Mouse (Mus musculus) heart, embryonic 11.5 days (tissue): Measurements from ENCODE around the gene Hps3. TPM values are rescaled to one million over a fixed set of nuclear protein-coding genes. Genes with fewer than 3 reads are reported as not detected.

ENCODE experiments used
- ATAC-seq: fragments of 200-750 bp; cut with Nextera tagmentation; replicated peaks from 2 replicates; pipeline ENCODE4 v1.8.0; 2017; ENCODE audit warnings: moderate library complexity; ENCODE audit not compliant: insufficient number of reproducible peaks, low FRiP score, low TSS enrichment
- H3K27ac ChIP-seq: fragments of 300-500 bp; sonication (generic); 2 replicates; pipeline ENCODE4 v1.5.1; 2014; ENCODE audit warnings: mild to moderate bottlenecking, low read depth, low read length
- H3K27me3 ChIP-seq: fragments of 300-500 bp; sonication (generic); 2 replicates; pipeline ENCODE4 v1.6.1; 2014; ENCODE audit warnings: mild to moderate bottlenecking, low read length, mixed read lengths; ENCODE audit not compliant: control insufficient read depth, insufficient read depth
- H3K36me3 ChIP-seq: fragments of 300-500 bp; sonication (generic); 2 replicates; pipeline ENCODE4 v1.6.1; 2014; ENCODE audit warnings: mild to moderate bottlenecking, low read length, moderate library complexity, mixed read lengths; ENCODE audit not compliant: control insufficient read depth, insufficient read depth
- H3K4me1 ChIP-seq: fragments of 300-500 bp; sonication (generic); 2 replicates; pipeline ENCODE4 v1.6.1; 2014; ENCODE audit warnings: low read length; ENCODE audit not compliant: control insufficient read depth, insufficient read depth
- H3K4me2 ChIP-seq: fragments of 300-500 bp; sonication (generic); 2 replicates; pipeline ENCODE4 v1.6.1; 2014; ENCODE audit warnings: mild to moderate bottlenecking, moderate library complexity
- H3K4me3 ChIP-seq: fragments of 300-500 bp; sonication (generic); 2 replicates; pipeline ENCODE4 v1.5.1; 2014; ENCODE audit warnings: low read depth, low read length
- H3K9ac ChIP-seq: fragments of 300-500 bp; sonication (generic); 2 replicates; pipeline ENCODE4 v1.6.1; 2014; ENCODE audit warnings: mild to moderate bottlenecking, low read depth, low read length, moderate library complexity
- H3K9me3 ChIP-seq: fragments of 300-500 bp; sonication (generic); replicated peaks from 2 replicates; pipeline ENCODE4 v1.6.1; 2016; ENCODE audit warnings: low read length; ENCODE audit not compliant: control insufficient read depth
- whole genome bisulfite sequencing: fragments of 180-500 bp; shearing (Covaris S2); extraction: QIAGEN DNeasy Blood & Tissue Kit; methylation state at CpG from one replicate; pipeline ENCODE4 v1.1.7; 2014; ENCODE audit not compliant: insufficient replicate concordance; 5-methylcytosine and 5-hydroxymethylcytosine counted together
- polyA plus RNA-seq: library from polyadenylated mRNA; unstranded; fragments of >200 nt; fragmentation: Nextera tagmentation; extraction: Ambion mirVana; gene quantifications from 2 replicates; pipeline ENCODE4 v1.2.1, GENCODE M21; 2014

Gene Hps3
- polyA plus RNA-seq, 1 experiment from 2014 or later, result 10.0 TPM

DNA sequence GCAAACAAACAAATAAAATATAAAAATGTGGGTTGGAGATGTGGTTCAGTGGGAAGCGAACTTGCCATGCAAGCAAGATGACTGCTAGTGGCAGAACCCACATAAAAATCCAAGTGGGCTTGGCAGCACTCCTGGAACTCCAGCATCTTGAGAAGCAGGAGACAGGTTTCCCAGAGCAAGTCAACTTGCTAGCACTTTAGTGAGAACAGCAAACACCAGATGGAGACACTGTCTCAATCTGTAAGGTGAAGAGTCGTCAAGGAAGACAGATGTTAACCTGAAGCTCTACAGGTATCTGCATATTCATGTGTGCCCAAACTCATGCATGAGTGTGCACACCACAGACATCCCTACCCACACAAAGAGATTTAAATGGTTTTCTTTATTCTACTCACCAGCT lies 35.6 kb downstream of the Hps3 start:
- ATAC-seq, result no peak
- WGBS, result 73% methylated on average over 2 of the region's 2 CpGs
- Histone ChIP-seq H3K9me3 (no peaks in the 10 kb centered on the region), H3K36me3 (peaks cover 4% of the 10 kb centered on the region; the same call in 1 of the 2 replicates), H3K27me3 (no peaks in the 10 kb centered on the region), H3K9ac (no peak overlapping the region), H3K4me1 (no peaks in the 10 kb centered on the region), H3K4me3 (no peak overlapping the region), H3K4me2 (no peak overlapping the region), H3K27ac (no peak overlapping the region)

DNA sequence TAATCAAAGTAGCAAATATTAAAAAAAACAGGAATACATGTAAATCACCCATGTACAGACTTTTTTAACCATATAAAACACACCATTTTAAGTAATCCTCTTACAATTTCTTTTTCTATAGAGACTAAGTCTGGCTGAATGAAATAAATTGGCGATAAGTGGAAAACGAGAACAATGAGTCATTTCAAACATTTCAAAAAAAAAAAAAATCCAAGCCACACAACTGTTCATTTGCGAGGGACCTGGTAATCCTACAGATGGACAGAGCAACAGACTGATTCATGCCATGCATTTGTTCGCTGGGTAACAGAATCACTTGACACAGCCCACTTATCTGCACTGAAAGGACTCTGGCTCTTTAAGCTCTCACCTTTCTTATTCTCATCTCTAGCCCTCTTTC lies 42.7 kb downstream of the Hps3 start:
- no peak overlapping the region for H3K4me2 ChIP-seq
- H3K4me3 ChIP-seq, result no peak overlapping the region
- no peak for ATAC-seq
- no peaks in the 10 kb centered on the region for H3K4me1 ChIP-seq
- no peaks in the 10 kb centered on the region for H3K27me3 ChIP-seq
- no peak overlapping the region for H3K9ac ChIP-seq
- peaks cover 4% of the 10 kb centered on the region; the same call in 1 of the 2 replicates for H3K36me3 ChIP-seq
- no peak overlapping the region for H3K27ac ChIP-seq
- H3K9me3 ChIP-seq, result no peaks in the 10 kb centered on the region
- WGBS, result 75% methylated on average over 4 of the region's 4 CpGs

DNA sequence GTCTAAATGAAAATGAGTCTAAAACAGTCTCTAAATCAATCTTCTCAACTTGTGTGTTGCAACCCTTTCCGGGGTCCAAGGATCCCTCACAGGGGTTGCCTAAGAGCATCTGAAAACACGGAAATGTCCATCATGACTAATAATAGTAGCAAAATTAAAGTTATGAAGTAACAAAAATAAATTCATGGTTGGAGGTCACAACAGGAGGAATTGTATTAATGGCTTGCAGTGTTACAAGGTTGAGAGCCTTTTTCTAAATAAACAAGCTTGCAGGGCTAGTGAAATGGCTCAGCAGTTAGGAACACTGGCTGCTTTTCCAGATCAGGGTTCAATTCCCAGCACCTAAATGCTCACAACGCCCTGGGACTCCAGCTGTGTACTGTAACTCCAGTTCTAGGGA lies 45.1 kb downstream of the Hps3 start:
- H3K4me1 ChIP-seq, result no peaks in the 10 kb centered on the region
- H3K9ac ChIP-seq, result no peak overlapping the region
- WGBS, result 78% methylated on average over 3 of the region's 3 CpGs
- H3K4me2 ChIP-seq, result no peak overlapping the region
- no peaks in the 10 kb centered on the region for H3K9me3 ChIP-seq
- H3K4me3 ChIP-seq, result no peak overlapping the region
- H3K27me3 ChIP-seq, result no peaks in the 10 kb centered on the region
- ATAC-seq, result no peak
- H3K36me3 ChIP-seq, result no peaks in the 10 kb centered on the region
- no peak overlapping the region for H3K27ac ChIP-seq

DNA sequence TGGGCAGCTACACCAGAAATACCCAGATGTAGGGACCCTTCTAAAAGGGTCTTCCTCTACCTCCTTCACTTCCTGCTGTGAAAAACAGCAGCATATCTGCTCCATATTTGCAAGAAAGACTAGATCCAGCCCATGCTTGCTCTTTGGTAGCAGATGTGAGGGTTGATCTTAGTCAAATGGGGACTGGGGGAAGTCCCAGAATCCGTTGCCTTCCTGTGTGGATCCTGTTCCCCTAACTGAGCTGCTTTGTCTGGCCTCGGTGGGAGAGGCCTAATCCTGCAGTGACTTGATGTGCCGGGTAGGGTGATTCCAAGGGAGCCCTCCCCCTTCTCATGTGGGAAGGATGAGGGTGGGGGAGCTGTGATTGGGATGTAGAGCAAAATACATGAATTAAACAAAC lies 49.0 kb downstream of the Hps3 start:
- Histone ChIP-seq H3K27me3 (no peaks in the 10 kb centered on the region), H3K4me2 (no peak overlapping the region), H3K9me3 (no peaks in the 10 kb centered on the region), H3K36me3 (no peaks in the 10 kb centered on the region), H3K27ac (no peak overlapping the region), H3K9ac (no peak overlapping the region), H3K4me1 (no peaks in the 10 kb centered on the region), H3K4me3 (no peak overlapping the region)
- WGBS, result 34% methylated on average over 3 of the region's 3 CpGs
- ATAC-seq, result no peak

DNA sequence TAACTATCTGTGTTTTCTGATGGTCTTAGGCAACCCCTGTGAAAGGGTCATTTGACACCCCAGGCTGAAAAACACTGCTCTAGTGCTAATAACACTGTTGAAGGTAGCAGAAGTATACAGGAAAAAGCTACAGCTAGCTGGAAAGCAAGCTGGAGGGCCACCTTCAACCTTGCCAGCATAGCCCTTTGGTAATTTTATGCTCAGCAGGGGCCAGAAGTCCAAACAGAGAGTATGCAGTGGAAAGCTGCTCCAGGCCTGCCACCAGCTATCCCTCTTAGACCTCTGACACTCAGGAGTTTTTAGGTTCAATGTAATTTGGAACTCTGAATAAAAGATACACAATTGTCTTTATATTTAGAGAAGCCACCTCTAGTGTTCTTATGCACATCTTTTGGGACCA lies 52.3 kb downstream of the Hps3 start:
- Histone ChIP-seq H3K9ac (no peak overlapping the region), H3K36me3 (no peaks in the 10 kb centered on the region), H3K27me3 (no peaks in the 10 kb centered on the region), H3K27ac (no peak overlapping the region), H3K4me1 (no peaks in the 10 kb centered on the region), H3K4me2 (no peak overlapping the region), H3K4me3 (no peak overlapping the region), H3K9me3 (no peaks in the 10 kb centered on the region)
- no peak for ATAC-seq

DNA sequence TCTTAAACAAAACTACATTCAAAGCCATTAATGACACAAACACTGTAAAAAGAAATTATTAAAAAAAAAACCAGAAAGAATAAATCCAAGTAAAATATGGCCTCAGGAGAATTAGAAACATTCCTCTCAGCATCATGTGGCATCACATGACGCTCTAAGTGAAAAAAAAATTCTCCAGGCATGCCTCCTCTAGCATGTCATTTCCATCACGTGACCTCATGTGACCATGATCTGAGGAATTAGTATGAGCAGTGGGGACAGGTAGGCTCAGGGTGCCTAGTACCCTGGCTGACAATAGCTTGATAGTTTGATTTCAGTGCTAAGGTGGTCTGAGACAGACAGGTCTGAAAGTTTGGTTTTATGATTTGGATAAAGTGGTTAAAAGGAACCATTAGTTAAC lies 54.0 kb downstream of the Hps3 start:
- Histone ChIP-seq H3K27me3 (no peaks in the 10 kb centered on the region), H3K27ac (no peak overlapping the region), H3K9ac (no peak overlapping the region), H3K9me3 (no peaks in the 10 kb centered on the region), H3K4me3 (no peak overlapping the region), H3K4me1 (no peaks in the 10 kb centered on the region), H3K36me3 (no peaks in the 10 kb centered on the region), H3K4me2 (no peak overlapping the region)
- WGBS, result 79% methylated on average over 2 of the region's 2 CpGs
- ATAC-seq, result no peak

DNA sequence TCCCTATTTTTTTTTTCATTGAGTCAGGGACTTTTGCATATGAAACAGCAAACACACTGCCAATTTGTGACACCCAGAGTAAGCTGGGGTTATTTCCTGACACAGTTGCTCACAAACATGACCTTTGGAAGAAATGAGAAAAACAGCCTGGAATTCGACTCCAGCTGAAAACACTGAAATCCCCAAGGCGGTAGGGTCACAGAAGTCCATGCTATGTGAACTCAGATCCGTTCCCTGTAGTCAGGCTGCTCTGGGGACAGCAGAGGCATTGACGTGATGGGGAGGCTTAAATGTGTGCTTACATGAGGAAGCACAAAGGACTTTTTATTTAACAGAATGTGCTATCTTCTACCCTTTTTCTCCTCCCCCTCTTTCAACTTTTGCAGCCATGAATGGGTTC lies 56.6 kb downstream of the Hps3 start:
- Histone ChIP-seq H3K27me3 (no peaks in the 10 kb centered on the region), H3K4me1 (no peaks in the 10 kb centered on the region), H3K4me3 (no peak overlapping the region), H3K9ac (no peak overlapping the region), H3K36me3 (no peaks in the 10 kb centered on the region), H3K9me3 (no peaks in the 10 kb centered on the region), H3K27ac (no peak overlapping the region), H3K4me2 (no peak overlapping the region)
- WGBS, result 48% methylated on average over 4 of the region's 4 CpGs
- no peak for ATAC-seq

DNA sequence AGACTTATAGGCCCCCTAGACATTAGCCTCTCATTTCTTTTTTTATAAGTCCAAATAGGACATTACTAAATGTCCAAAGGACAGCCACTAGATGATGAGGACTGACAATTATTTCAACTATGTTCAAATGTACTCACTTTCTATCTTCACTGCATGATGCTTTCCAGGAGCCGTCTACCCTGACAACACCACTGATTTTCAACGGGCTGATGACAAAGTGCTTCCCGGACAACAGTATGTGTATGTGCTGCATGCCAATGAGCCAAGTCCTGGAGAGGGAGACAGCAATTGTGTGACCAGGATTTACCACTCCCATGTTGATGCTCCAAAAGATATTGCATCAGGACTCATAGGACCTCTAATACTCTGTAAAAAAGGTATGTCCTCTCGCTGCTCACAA lies 69.0 kb downstream of the Hps3 start:
- no peaks in the 10 kb centered on the region for H3K9me3 ChIP-seq
- no peak overlapping the region for H3K4me2 ChIP-seq
- H3K4me1 ChIP-seq, result peaks cover 8% of the 10 kb centered on the region
- whole genome bisulfite sequencing, result 55% methylated on average over 4 of the region's 4 CpGs
- H3K9ac ChIP-seq, result no peak overlapping the region
- H3K4me3 ChIP-seq, result no peak overlapping the region
- no peak overlapping the region for H3K27ac ChIP-seq
- H3K27me3 ChIP-seq, result no peaks in the 10 kb centered on the region
- no peak for ATAC-seq
- no peaks in the 10 kb centered on the region for H3K36me3 ChIP-seq

DNA sequence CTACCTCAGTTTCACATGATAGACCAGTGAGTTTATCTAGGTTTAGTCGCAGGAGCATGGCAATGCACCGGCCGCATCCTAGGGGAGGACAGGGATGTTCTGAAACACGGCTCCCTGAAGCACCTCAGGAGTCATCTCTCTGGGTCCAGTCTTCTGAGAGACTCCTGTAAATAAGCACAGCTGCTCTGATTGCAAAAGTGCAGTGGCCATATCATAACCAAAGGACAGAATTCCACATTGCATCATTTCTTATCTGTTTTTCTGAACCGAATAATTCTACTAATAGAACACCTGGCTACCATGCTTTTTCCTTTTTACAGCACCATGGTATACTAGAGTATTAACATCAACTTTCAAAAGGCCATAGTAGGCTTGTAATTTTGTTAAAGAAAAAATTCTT lies 69.9 kb downstream of the Hps3 start:
- Histone ChIP-seq H3K4me1 (peaks cover 8% of the 10 kb centered on the region), H3K9ac (no peak overlapping the region), H3K4me3 (no peak overlapping the region), H3K27me3 (no peaks in the 10 kb centered on the region), H3K4me2 (no peak overlapping the region), H3K27ac (no peak overlapping the region), H3K9me3 (no peaks in the 10 kb centered on the region), H3K36me3 (no peaks in the 10 kb centered on the region)
- no peak for ATAC-seq
- 74% methylated on average over 5 of the region's 5 CpGs for WGBS
